Comparison of ENCODE assay signal across 8 mouse cellular contexts in genomic region chr6:125418744-125419143, GRCm38 (mm10). TPM values are rescaled to one million over a fixed set of nuclear protein-coding genes. Genes with fewer than 3 reads are reported as not detected.
DNase-seq lines count a peak whose midpoint lies in the region; ATAC-seq and TF ChIP-seq lines count a peak whose summit lies in the region.

No protein-coding gene starts in this region.

- no peak overlapping the region for H3K4me2 ChIP-seq in heart, embryonic 16.5 days (ENCODE audit: low read depth, low read length)
- no peak overlapping the region for H3K4me2 ChIP-seq in liver, embryonic 14.5 days (ENCODE audit: low read depth)
- H3K4me2 ChIP-seq in neural tube, embryonic 13.5 days: no peak overlapping the region
- H3K4me2 ChIP-seq in stomach, embryonic 16.5 days (ENCODE audit: low read depth, low read length): no peak overlapping the region

- peaks cover 19% of the 10 kb centered on the region for H3K27me3 ChIP-seq in forebrain, embryonic 10.5 days (ENCODE audit: poor library complexity, severe bottlenecking)
- H3K27me3 ChIP-seq in heart, embryonic 16.5 days (ENCODE audit: control insufficient read depth, insufficient read depth, low read length): peaks cover 3% of the 10 kb centered on the region; the same call in 1 of the 2 replicates
- H3K27me3 ChIP-seq in liver, embryonic 14.5 days (ENCODE audit: control insufficient read depth, insufficient read depth, low read length): no peaks in the 10 kb centered on the region; the same call in 1 of the 2 replicates
- H3K27me3 ChIP-seq in neural tube, embryonic 13.5 days: peaks cover 12% of the 10 kb centered on the region
- no peaks in the 10 kb centered on the region for H3K27me3 ChIP-seq in stomach, embryonic 16.5 days (ENCODE audit: control insufficient read depth, insufficient read depth, low read length)

- ATAC-seq in heart, embryonic 16.5 days (replicated peaks; ENCODE audit: extremely low read depth, insufficient read depth, low FRiP score): 0 out of 2 replicates have a peak, but pooled peaks have one; percentile 24
- ATAC-seq in liver, embryonic 14.5 days (ENCODE audit: insufficient read depth): 0 out of 2 replicates have a peak, but pooled peaks have one; percentile 17
- peak; percentile 80 for ATAC-seq in neural tube, embryonic 13.5 days (ENCODE audit: low read depth)
- ATAC-seq in stomach, embryonic 16.5 days (ENCODE audit: insufficient read depth, low FRiP score): peak; percentile 57; the same call in 1 of the 2 replicates

- H3K9ac ChIP-seq in heart, embryonic 16.5 days (ENCODE audit: low read length): no peak overlapping the region
- H3K9ac ChIP-seq in liver, embryonic 14.5 days (replicated peaks): no peak overlapping the region
- no peak overlapping the region for H3K9ac ChIP-seq in neural tube, embryonic 13.5 days
- H3K9ac ChIP-seq in stomach, embryonic 16.5 days (ENCODE audit: low read length): no peak overlapping the region; the same call in 1 of the 2 replicates

- H3K27ac ChIP-seq in forebrain, embryonic 10.5 days: no peak overlapping the region
- no peak overlapping the region for H3K27ac ChIP-seq in heart, embryonic 16.5 days (ENCODE audit: low read length)
- no peak overlapping the region for H3K27ac ChIP-seq in liver, embryonic 14.5 days
- no peak overlapping the region for H3K27ac ChIP-seq in neural tube, embryonic 13.5 days (replicated peaks)
- H3K27ac ChIP-seq in stomach, embryonic 16.5 days (ENCODE audit: low read length): no peak overlapping the region

- peaks cover 17% of the 10 kb centered on the region for H3K4me1 ChIP-seq in forebrain, embryonic 10.5 days
- H3K4me1 ChIP-seq in heart, embryonic 16.5 days (ENCODE audit: control insufficient read depth, insufficient read depth, low read length): peaks cover 2% of the 10 kb centered on the region; the same call in 1 of the 2 replicates
- peaks cover 0 to 6% of the 10 kb centered on the region in 2 experiments; a peak in 2 of 4 replicates for H3K4me1 ChIP-seq in liver, embryonic 14.5 days (replicated peaks; ENCODE audit: control insufficient read depth in 2 of 2, insufficient read depth in 2 of 2, low read length in 1 of 2)
- peaks cover 17% of the 10 kb centered on the region for H3K4me1 ChIP-seq in neural tube, embryonic 13.5 days (replicated peaks)
- H3K4me1 ChIP-seq in stomach, embryonic 16.5 days (ENCODE audit: control insufficient read depth, insufficient read depth, low read length): peaks cover 13% of the 10 kb centered on the region

- WGBS in forebrain, embryonic 10.5 days: 14% methylated on average over 9 of the region's 9 CpGs
- 10% methylated on average over 9 of the region's 9 CpGs for WGBS in heart, embryonic 16.5 days
- 8% methylated on average over 9 of the region's 9 CpGs for WGBS in liver, embryonic 14.5 days (ENCODE audit: insufficient replicate concordance)
- 12% methylated on average over 9 of the region's 9 CpGs for WGBS in neural tube, embryonic 13.5 days
- WGBS in stomach, embryonic 16.5 days: 8% methylated on average over 9 of the region's 9 CpGs

- TF ChIP-seq EP300 in liver, embryonic 14.5 days (IDR thresholded peaks at IDR 0.05; ENCODE audit: low read depth): no peak

- no peak overlapping the region for H3K4me3 ChIP-seq in forebrain, embryonic 10.5 days
- H3K4me3 ChIP-seq in heart, embryonic 16.5 days (ENCODE audit: low read length): no peak overlapping the region
- no peak overlapping the region for H3K4me3 ChIP-seq in liver, embryonic 14.5 days (ENCODE audit: insufficient read depth in 1 of 2, low read depth in 2 of 2, low read length in 2 of 2)
- H3K4me3 ChIP-seq in neural tube, embryonic 13.5 days: no peak overlapping the region
- H3K4me3 ChIP-seq in stomach, embryonic 16.5 days (replicated peaks; ENCODE audit: low read length): no peak overlapping the region

- H3K9me3 ChIP-seq in forebrain, embryonic 10.5 days: no peaks in the 10 kb centered on the region
- no peaks in the 10 kb centered on the region for H3K9me3 ChIP-seq in heart, embryonic 16.5 days (replicated peaks; ENCODE audit: control insufficient read depth, low read length)
- H3K9me3 ChIP-seq in liver, embryonic 14.5 days (ENCODE audit: control insufficient read depth, low read length): no peaks in the 10 kb centered on the region
- no peaks in the 10 kb centered on the region for H3K9me3 ChIP-seq in neural tube, embryonic 13.5 days
- H3K9me3 ChIP-seq in stomach, embryonic 16.5 days (replicated peaks; ENCODE audit: control insufficient read depth, low read length): no peaks in the 10 kb centered on the region

- peak; percentile 72 to 76 for DNase-seq in CD8-positive naive resting alpha-beta T cell, adult 2 months (ENCODE audit: low read depth in 2 of 2, low spot score in 2 of 2)
- DNase-seq in brain, embryonic 18.5 days (ENCODE audit: low read depth, low spot score): peak; percentile 65
- peak; percentile 79 for DNase-seq in forebrain, embryonic 10.5 days (ENCODE audit: extremely low spot score, low spot score)
- DNase-seq in kidney, postnatal 10 days: peak; percentile 81
- peak; percentile 49 to 57 (median 55) for DNase-seq in liver, embryonic 14.5 days (ENCODE audit: low read depth in 3 of 3, low spot score in 3 of 3)

- H3K36me3 ChIP-seq in forebrain, embryonic 10.5 days (replicated peaks): no peaks in the 10 kb centered on the region
- H3K36me3 ChIP-seq in heart, embryonic 16.5 days (ENCODE audit: control insufficient read depth, insufficient read depth): no peaks in the 10 kb centered on the region
- H3K36me3 ChIP-seq in liver, embryonic 14.5 days (replicated peaks; ENCODE audit: control insufficient read depth, insufficient read depth, low read depth): no peaks in the 10 kb centered on the region
- H3K36me3 ChIP-seq in neural tube, embryonic 13.5 days: no peaks in the 10 kb centered on the region
- no peaks in the 10 kb centered on the region for H3K36me3 ChIP-seq in stomach, embryonic 16.5 days (ENCODE audit: control insufficient read depth, insufficient read depth, low read length)

- TF ChIP-seq CTCF in liver, embryonic 14.5 days (IDR thresholded peaks at IDR 0.05; ENCODE audit: low read depth): peak; percentile 88

RNA-seq across cellular contexts. Expression of gene Plekhg6, which starts 38.2 kb away (rescaled TPM):
- 0.07 TPM in 2 replicates for polyA plus RNA-seq in forebrain, embryonic 10.5 days (2016; fragmentation: Nextera tagmentation; extraction: Ambion mirVana)
- polyA plus RNA-seq in heart, embryonic 16.5 days (2015; fragmentation: Nextera tagmentation; extraction: Ambion mirVana): 0.25 and 0.41 TPM in 2 replicates
- polyA plus RNA-seq in liver, embryonic 14.5 days (2012; rRNA removed): 0.39 and 0.48 TPM in 2 replicates
- 0.38 and 0.47 TPM in 2 replicates for polyA plus RNA-seq in liver, embryonic 14.5 days (2014; fragmentation: Nextera tagmentation; extraction: Ambion mirVana)
- 0.23 TPM in 1 of 2 replicates, not detected in the other for polyA plus RNA-seq in neural tube, embryonic 13.5 days (2015; fragmentation: Nextera tagmentation; extraction: Ambion mirVana)
- polyA plus RNA-seq in stomach, embryonic 16.5 days (2015; fragmentation: Nextera tagmentation; extraction: Ambion mirVana): 6.3 and 8.2 TPM in 2 replicates

Comparison
In these comparisons a context has a peak if more than half of its experiments do, and no peak if none do; other contexts are left out.
1. ATAC-seq: peak in every context shown above with its lines; median percentile 80 in neural tube, embryonic 13.5 days; 57 in stomach, embryonic 16.5 days; 24 in heart, embryonic 16.5 days; 17 in liver, embryonic 14.5 days.